Mouse (Mus musculus) bone marrow macrophage, adult 2 months (primary cell): ENCODE results near the gene Tent5b.

Experiments used
- CTCF ChIP-seq: IDR thresholded peaks from 2 replicates; pipeline ENCODE4 v1.5.1; 2012; ENCODE audit warnings: low read depth, mild to moderate bottlenecking, low read length, moderate library complexity
- POLR2A ChIP-seq: IDR thresholded peaks from 2 replicates; pipeline ENCODE4 v1.6.1; 2012; ENCODE audit warnings: mild to moderate bottlenecking, low read depth, low read length, borderline replicate concordance

GRCm38 (mm10) chr4:133495711-133496110 is 15.8 kb downstream of the Tent5b start:
- TF ChIP-seq CTCF = no peak
- TF ChIP-seq POLR2A = no peak
